Mouse (Mus musculus) gastrocnemius, postnatal 14 days (tissue): ENCODE results near the gene Sft2d2. TPM values are rescaled to one million over a fixed set of nuclear protein-coding genes. Genes with fewer than 3 reads are reported as not detected.

Experiments
- DNase-seq: peaks from one replicate; pipeline ENCODE4 v3.0.0; 2021; ENCODE audit warnings: mixed read lengths
- intact Hi-C: fragments of 180-260 bp; cut with DNase I; formaldehyde crosslinking; loops from one replicate; pipeline ENCODE4 v1.15.1; 2025; ENCODE audit warnings: low total_unique reads
- total RNA-seq, 2 experiments: library from RNA; stranded (reverse); gene quantifications; 2 replicates each; pipeline ENCODE4 v1.2.3; 2021

Gene Sft2d2
- total RNA-seq, 2 experiments from 2014 or later, result 8.9 to 10.5 TPM

DNA sequence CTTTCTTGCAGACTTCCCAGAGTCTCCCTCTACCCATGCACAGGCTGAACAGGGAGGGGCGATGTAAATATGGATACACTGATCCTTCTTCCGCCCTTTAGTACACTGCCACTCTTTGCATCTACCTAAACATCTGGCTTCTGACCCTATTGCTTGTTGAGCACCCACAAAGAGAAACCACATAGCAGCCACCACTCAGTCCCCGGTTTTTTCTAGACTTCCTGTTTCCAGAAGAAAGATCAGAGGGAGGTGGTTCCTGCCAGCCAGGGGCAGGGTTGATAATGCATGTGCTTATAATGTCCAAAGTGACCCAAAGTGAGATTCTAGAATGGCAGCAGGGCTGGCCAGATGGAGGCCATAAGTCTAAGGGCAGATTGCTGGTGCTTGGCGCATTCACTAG is 40.1 kb downstream of the Sft2d2 start:
- DNase-seq, result no peak
- intact Hi-C loops, result no loop called here

DNA sequence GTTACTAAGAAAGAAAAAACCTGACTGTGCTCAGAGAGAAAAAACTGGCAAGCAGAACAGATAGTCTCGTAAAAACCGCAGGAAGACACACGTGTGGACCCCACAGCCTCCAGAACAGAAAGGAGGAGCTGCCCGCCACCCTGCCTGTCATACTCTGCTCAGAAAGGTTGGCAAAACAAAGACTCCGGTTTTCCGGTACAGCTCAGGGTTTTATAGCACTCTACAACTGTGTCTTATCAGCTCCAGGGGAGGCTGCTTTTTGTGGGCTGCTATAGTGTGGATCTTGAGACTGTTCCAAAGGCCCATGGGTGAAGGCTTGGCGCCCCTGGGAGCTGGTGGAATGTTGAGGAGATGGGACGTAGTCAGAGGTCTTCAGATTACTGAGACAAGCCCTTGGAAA is 43.0 kb downstream of the Sft2d2 start:
- no peak for DNase-seq
- intact Hi-C loops, result no loop called here

DNA sequence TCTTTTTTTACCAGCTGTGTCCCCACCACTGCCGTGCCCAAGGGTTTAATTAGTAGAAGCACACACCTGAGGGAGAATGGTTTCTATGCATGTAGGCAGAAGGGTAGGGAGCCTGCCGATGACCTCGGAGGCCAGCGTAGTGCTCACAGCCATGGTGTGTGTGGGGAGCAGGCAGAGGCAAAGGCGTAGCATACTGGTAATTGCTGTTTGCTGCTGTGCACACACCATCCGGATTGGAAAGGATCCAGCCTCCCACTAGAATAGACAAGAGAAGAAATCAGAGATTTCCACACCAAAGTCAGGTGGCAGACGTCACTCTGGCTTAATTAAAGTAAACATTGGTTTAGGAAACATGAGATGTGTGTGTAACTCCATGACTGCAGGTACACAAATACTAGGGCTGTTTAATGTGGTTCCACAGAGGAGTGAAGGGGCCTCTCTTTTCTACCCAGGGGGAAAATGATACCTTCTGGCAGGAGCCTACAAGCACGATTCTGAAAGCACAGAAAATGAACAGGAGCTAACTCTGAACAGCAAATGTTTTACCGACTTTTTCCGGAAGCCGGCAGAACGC is 51.8 kb downstream of the Sft2d2 start:
- DNase-seq, result no peak
- intact Hi-C loops, result no loop called here

DNA sequence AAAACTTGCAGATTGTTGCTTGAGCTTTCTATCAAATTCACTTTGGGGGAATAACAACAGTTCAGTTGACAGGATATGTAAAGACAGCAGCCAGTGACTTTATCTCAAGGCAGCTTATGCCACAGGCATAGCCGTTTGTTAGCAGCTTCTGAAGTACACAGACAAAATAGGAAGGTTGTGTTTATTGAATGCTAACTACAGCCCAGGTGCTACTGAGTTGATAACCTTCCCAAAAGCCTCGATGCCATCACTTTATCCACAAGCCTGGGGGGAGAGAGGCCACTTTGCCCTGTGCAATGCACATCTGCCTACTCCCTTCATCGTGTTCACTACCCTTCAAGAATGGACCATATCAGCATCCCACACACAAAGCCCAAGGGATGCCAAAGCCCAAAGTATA is 54.0 kb downstream of the Sft2d2 start:
- intact Hi-C loops, result no loop called here
- DNase-seq, result no peak

DNA sequence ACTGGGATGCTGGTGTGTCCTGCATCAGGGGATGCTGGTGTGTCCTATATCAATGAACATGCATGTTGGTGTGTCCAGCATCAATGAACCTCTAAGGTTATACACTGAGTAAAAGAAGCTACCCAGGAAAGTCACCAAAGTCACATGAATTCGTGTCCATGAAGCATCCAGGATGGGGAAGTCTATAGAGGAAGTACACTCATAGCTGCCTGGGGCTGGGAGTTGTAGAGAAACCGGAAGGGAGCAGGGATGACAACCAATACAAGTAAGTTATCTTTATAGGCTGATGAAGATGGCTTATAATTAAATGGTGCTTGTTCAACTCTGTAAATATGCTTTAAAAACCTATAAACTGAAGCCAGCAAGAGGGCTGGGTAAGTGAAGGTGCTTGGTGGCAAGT is 60.4 kb downstream of the Sft2d2 start:
- intact Hi-C loops, result no loop called here

DNA sequence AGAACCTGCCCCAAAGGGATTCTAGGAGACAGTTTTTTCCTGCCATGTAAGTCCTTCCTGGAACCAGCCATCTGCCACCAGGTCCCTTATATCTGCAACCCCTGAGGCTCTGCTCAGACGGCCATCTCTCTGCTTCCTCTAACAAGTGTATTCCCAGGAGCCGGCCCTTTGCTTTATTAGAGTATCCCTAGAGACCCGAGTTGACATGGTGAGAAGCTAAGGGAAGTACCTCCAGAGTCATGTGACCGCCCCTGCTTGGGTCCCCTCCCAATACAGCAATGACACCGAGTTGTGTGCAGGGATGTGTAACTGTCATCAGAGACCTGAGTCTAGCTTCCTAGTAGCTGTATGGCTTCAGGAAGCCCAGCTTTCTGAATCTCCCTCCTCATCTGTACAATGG is 61.0 kb downstream of the Sft2d2 start:
- no peak for DNase-seq
- intact Hi-C loops, result no loop called here

More for the DNA sequence above, 60.4 kb downstream of the Sft2d2 start:
- DNase-seq, result no peak

DNA sequence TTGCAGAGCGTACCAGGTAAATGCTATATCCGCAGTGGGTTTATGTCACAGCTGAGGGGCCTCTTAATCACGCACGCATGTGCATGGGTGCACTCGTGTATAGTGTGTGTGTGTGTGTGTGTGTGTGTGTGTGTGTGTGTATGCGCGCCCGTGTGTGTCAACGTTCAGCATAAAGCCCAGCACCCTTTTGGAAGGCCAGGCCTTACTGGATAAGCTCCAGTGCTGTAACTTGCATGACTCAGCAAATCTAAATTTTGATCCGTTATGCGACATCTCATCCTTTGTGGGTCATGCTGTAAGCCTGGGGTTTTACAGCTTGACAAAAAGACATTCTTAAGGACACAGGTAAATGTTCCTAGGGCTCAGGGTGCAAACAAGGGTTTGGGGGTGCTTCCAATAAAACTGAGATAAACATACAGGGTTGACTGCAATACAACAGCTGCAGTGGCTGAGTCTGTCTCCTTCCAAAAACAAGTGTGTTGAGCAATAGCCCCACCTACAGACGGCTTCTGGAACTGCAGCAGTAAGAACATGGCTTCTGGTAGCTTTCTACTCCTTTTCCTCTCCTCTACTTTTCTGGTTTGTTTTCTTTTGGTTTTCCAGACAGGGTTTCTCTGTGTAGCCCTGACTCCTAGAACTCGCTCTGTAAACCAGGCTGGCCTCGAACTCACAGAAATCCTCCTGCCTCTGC is 61.9 kb downstream of the Sft2d2 start:
- DNase-seq, result peak; percentile 52
- intact Hi-C loops, result no loop called here

DNA sequence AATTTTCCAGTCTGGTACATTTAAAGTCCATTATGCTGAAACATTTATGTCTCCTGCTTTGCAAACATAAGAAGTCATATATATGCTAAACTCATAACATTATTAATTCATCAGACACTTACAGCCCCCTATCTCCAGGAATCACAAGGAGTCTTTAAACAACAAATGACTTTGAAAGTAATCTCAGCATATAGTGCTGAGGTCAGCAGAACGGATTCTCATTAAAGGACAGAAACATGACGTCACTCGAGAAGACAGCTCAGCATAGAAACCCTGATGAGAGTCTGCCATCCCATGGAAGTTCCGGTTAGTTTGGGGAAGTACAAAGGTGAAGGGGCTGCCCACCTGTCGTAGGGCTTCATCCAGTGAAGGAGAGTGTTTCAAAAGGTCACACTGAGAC is 64.7 kb downstream of the Sft2d2 start:
- intact Hi-C loops, result no loop called here
- DNase-seq, result no peak

Other genes starting within 250 kb of the Sft2d2 start
- not detected for gene Tbx19, start 33.7 kb downstream of the Sft2d2 start, total RNA-seq
- 10 to 100 TPM; 22.1 TPM for gene Tiprl, start 42.6 kb upstream of the Sft2d2 start, total RNA-seq
- gene Gpr161, start 101.4 kb upstream of the Sft2d2 start, total RNA-seq, result 1 to 10 TPM; 2.5 to 3.0 TPM